Mouse (Mus musculus) spleen, embryonic (tissue): ENCODE measurements at regions not wholly inside any gene's neighbourhood (a gene's known extent, or its start where the extent isn't known, plus 50 kb on each side); places are given as distances from the start of the nearest gene placed in this dataset.

Source experiments
- CTCF ChIA-PET: fragments of 350-600 bp; sonication (Branson Sonifier 250); formaldehyde crosslinking; loops from one replicate; lab custom pipeline; 2022; lab: Charles Lee

DNA sequence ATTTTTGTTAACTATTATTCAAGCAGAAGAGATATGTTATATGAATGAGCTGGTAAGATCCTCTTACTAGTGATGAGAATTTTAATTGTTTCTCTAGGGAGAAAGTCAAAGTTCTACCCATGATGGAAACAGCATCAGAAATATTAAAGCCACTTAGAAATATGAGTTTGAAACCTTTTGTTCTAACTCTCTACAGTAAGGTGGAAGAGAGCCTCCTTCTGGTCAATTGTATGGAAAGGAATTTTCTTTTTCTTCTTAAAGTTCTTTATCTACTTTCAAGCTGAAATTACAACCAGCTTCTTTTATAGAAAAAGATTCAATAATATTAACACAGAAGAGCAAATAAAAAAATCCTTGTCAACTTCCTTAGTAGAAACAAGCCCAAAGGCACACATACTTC, 94.4 kb upstream of the E2f7 start:
- CTCF ChIA-PET: no interaction called here

- CTCF ChIA-PET: no interaction called here
Measured at GRCm38 (mm10) chr10:110654070-110654469, 91.2 kb upstream of the E2f7 start.

DNA sequence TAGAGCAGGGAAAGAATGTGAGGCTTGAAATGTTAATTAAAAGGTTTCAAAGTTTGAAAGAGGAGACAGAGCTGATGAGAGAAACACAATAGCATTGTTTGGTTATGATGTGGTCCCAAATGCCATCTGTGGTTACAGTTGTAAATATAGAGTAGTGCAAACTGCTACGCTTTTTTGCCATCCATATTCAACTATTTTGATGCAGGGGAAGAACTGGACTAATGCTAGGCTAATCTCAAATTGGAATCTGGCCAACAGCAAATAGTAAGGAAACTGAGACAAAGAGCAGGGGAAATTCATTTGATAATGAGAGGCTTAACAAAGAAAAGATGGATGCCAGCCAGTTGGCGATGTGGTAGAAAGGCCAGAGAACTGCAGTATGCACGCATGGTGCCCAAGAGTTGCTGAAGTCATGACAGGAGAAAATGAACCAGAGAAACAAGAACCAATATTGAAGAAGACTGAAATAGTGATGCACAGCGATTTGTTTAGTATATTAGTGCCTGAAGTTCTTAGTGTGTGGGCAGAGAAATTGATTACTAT, 87.0 kb upstream of the E2f7 start:
- CTCF ChIA-PET: no interaction called here

GRCm38 (mm10) chr10:110676503-110676902, 68.7 kb upstream of the E2f7 start:
- CTCF ChIA-PET: no interaction called here
